Mouse (Mus musculus): Measurements from ENCODE around the gene Tmem8b.

DNA sequence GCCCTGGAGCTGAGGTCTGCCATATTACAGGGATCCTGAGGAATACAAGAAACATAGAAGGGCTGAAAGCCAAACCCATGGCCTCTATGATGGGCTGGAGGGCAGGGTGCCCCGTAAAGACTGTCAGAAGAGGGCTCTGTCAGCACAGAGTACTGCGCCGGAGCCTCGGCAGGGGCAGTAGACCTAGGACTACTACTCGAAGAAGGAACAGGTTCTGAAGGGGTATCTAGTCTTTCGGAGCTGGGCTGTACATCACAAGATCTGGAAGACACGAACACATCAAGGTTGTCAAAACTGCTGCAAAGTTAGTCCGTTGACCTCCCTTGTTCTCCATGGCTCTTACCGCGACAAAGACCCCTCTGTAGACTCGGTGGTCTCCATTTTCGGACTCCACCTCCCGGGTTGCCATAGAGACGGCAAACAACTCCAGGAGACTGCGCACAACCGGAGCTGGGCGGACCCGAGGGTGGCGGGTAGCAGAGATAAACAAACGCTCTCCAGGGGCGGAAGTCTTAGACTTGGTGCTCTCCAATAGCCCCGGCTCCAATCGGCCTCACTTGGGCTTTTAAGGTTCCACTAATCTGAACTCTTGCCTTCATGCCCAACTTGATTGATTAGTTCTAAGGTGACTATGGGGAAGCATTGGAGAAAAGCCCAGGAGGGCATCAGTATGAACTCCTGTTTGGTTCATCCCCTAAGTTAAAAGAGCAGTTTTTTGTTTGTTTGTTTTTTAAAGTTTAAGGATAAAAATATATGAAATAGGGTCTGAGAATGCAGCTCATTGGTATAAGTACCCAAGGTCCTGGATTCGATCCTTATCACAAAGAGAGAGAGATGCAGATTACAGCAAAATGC, 15.4 kb upstream of the Tmem8b start, which contains the start of gene Spag8:
- TF ChIP-seq CTCF (IDR thresholded peaks at IDR 0.05; ENCODE audit: low read depth) = no peak
- TF ChIP-seq EP300 (optimal IDR thresholded peaks at IDR 0.05) = no peak

Measured in stomach, postnatal 0 days (tissue).